Mouse (Mus musculus) ovary, postnatal 10 days (tissue): Measurements from ENCODE around the gene A630001G21Rik.
"Not testable (repeated sequence)": the region's sequence is repeated elsewhere in the genome, so short reads cannot be mapped to it uniquely, and the experiment has no call there.

Experiments used
- DNase-seq: peaks from one replicate; pipeline ENCODE4 v3.0.0; 2022; ENCODE audit warnings: low spot score

The A630001G21Rik gene

DNA sequence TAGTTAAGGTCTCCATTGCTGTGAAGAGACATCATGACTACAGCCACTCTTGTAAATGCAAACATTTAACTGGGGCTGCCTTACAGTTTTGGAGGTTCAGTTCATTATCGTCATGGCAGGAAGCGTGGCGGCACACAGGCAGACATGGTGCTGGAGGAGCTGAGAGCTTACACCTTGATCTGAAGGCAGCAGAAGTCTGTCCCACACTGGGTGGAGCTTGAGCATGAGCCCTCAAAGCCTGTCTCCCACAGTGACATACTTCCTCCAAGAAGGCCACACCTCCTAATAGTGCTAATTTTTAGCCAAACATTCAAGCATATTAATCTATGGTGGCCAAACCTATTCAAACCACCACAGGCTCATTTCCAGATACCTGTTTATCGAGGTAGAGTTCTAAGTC, at the start of gene A630001G21Rik:
TSS of gene A630001G21Rik (minus strand) at position 208 of the 400 bp plus-strand sequence.
- no peak for DNase-seq

DNA sequence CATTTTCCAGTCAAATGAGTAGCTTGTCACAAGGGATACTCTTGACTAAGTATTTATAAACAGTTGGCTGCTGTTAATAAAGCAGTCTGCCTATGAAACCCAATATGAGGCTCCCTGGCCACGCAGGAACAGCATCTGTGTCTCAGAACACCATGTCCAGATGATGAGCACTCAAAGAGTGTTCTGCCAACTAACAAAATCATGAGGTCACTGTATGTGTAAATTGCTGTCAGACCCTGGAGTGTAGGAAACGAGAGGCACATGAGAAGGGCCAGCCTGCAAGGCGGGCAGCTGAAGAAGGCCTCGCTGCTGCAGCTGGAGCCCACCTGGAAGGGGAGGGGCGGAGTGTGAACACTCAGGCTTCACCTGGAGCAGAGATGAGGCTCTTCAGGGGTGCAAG, 48.7 kb upstream of the A630001G21Rik start:
- no peak for DNase-seq

DNA sequence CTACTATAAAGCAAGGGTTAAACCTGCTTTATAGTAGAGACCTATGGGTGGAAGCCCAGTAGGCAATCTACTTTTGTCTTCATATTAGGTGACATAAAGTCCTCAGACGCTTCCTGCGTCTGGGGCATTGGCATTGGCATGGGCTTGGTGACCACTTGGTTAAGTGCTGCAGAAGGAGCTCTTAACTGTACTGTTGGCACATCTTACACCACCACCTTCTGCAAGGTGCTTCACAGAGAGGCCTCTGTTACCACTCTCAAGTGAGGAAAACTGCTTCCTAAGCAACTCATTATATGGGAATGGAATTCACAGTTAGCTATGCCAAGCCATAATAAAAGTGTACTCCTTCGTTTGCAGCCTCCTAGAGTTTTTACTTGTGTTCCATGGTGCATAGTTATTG, 46.5 kb upstream of the A630001G21Rik start:
- no peak for DNase-seq

DNA sequence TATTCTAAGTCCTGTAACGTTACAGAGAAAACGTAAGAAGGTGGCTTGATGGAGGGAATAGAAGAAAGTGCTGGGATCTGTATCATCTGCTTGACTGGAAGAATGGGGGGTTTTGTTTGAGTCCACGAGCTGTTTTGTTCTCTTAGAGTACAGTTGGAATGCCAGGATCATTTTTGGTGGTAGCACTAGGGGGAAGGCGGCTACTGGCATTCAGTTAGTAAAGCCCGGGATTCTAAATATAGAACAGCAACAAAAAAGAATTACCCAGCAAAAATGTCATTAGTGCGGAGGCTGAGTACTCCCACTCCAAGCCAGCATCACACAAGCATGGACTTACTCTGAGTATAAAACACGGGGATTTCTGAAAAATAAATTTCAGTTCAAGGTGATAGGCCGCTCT, 43.8 kb upstream of the A630001G21Rik start:
- DNase-seq = no peak

DNA sequence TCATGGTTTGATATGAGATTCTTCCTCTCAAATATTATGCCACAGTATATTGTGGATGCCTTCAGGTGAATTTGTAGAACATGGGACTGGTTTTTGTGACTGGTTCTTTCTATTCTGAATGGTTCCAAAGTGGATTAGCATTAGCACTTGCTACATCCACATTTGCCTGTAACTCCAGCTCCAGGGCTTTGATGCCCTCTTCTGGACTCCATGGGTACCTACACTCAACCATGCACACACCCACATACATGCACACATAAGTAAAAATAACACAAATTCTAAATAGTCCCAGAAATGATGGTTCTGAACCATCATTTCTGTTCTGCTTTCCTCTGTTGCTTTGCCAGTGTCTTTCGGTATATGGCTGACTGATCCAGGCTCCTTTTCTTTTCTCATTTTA, 41.3 kb upstream of the A630001G21Rik start:
- DNase-seq = no peak

DNA sequence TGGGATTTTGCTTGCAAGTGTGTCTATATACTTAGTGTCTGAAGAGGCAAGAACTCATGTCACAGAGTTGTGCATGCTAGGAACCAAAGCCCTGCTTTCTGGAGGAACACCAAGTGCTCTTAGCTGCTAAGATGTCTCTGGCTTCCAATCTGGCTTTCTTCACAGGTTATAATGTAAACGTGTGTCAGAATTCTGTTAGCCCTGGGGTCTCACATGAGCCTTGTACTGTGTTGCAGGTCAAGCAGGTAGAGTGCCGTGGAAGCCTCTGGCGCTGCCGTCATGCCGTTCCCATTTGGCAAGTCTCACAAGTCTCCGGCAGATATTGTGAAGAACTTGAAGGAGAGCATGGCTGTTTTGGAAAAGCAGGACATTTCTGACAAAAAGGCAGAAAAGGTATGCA, 39.7 kb upstream of the A630001G21Rik start:
- DNase-seq = no peak

DNA sequence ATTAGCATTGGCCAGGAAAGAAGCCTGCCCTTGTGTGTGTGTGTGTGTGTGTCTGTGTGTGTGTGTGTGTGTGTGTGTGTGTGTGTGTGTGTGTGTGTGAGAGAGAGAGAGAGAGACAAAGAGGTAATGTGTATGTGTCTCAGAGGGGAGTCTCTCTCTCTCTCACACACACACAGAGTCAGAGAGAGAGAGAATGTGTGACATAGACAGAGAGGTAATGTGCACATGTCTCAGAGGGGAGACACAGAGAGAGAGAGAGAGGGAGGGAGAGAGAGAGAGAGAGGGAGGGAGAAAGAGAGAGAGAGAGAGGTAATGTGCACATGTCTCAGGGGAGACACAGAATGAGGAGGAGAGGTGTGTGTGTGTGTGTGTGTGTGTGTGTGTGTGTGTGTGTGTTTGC, 35.8 kb upstream of the A630001G21Rik start:
- DNase-seq = not testable (repeated sequence)

DNA sequence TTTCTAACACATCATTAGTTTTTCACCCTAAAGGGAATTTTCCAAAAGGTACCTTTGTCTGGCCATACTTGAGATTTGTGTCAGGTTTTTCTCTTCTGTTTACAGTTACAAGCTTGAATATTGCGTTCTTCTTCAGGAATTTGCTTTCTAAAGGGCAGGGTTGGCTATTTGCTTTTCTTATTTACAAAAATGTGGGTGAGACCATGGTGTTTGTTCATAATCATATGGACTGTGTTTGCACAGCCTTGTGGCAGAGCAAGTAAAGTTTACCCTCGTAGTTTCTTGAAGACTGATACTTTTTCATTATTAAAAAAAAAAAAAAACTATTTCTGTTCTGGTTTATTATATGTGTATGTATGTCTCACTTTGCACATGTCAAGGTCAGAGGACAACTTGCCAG, 32.3 kb upstream of the A630001G21Rik start:
- no peak for DNase-seq

DNA sequence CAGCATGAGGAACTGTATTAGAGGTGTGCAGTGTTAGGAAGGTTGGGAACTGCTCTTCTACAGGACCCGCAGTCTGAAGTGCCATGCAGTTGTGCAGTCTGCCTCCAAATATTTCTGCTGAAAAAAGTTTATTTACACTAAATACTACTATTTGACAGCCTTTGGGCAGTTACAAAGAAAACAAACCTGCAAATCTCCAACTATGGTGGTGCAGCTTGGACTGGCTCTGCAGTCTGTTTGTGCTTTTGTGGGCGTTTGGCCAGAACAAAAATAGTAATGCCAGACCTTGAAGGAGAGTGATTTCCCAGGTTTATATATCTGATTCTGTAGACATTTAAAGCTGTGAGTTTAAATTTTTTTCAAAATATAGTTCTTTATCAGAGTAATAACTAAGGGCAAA, 31.9 kb upstream of the A630001G21Rik start:
- DNase-seq = no peak

DNA sequence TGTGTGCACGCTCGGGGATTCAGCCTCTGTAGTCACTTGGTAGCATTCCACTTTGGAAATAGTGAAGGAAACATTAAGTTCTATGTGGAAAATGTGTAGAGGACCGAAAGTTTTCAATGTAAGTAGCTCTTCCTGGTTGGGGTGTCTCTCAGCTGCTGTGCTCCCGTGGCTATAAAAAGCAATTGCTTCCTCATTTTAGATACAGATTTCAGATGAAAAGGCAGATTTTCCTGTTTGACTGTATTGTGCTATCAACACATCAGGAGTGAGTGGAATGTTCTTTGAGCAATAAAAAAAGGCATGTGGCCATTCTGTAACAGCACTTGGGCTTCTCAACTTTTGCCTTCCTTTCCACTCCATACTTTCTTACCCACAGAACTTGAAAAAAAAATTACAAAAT, 30.8 kb upstream of the A630001G21Rik start:
- no peak for DNase-seq

DNA sequence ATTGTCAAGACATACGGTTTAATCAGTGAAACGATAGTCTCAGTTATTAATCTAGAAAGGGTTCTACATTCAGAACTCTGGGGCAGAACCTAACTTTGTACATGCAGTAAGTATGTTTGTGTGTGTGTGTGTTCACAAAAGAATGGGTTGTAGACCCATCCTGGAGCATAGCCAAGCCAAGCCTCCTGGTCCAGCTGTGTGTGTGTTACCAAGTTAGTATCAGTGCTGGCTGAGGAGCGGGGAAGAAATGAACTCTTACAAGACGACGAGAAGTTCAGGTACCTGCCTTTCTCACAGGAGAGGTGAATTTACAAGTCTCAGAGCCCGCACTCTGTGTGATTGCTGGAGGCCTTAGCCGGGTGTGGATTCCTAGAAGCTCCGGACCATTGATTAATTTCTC, 26.1 kb upstream of the A630001G21Rik start:
- no peak for DNase-seq

DNA sequence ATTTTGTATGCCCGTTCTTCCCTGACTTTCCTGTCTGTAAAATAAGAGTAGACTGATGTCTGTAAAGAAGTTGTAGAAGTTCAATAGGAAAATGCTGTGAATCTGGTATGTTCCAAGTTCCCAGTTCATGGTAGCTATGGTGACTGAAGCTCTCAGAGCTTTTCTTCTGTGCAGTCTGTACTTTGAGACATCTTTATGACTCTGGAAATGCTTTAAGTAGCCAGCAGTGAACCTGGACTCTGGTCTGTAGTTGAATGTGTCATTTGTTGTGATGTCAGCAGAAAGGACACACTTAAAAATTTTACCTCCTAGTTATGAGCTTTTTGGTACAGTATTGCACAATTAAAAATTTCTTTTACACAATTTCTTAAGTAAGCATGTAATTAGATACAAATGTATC, 24.1 kb upstream of the A630001G21Rik start:
- no peak for DNase-seq

DNA sequence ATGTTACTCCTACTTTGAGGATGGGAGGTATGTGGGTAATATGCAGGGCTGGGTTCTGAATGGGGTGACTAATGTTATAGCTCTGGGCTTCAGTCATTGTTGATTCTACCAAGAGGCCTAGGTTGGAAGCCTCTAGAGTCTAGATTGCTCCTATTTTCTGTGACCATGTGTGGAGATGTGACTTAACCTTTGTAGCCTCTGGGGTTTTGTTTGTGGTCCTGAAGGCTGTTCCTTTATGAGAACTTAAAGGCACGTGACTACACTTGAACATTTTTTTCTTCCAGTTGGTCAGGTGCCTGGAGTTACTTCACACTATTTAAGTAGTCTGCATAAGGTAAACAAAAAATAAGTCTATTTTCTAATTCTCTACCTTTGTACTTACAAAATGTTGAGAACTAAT, 21.3 kb upstream of the A630001G21Rik start:
- no peak for DNase-seq

DNA sequence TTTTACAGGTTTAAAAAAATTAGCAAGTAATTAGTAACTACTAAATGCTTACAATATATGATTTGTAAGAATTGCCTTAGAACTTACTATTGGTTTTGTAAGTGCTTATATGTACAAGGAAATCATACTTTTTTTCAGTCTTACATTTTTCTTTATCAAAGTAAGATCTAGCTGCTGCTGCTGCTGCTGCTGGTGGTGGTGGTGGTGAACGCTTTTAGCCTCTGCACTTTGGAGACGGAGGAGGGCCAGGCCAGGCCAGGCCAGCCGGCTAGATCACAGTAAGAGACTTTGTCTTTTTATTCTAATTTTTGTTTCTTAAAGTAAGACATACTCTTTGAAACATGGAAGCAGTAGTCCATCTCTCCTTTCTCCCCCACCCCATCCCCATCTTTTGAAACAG, 16.8 kb upstream of the A630001G21Rik start:
- DNase-seq = no peak

DNA sequence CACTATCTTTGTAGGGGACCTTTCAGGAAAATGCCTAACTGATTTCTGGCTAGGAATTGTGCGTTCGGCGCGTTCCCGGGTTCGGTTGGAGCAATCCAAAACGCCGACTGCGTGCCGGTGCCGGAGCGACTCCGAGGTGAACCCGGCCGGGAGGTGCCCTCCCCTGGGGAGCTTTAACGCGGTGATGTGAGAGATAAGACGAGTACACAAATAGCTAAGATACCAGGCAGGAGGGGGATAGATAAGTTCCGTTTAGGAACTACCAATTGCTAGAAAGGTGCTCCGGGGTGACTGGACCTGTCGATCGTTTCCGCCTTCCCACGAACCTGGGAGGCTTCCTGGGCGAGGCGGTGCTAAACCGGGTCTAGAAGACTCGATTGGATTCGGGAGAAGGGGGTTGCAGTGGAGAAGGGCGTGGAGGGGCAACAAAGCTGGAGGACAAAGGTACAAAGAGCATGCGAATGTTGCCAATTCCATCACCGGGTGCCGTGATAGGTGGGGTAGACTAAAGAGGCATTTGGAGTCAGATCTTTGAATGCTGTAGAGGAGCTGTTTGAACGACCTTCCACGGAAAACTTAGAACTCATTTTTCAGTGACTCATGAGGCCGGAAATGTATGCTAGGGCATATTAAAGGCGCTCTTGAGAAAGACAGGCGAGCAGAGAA, 15.8 kb upstream of the A630001G21Rik start:
- no peak for DNase-seq

DNA sequence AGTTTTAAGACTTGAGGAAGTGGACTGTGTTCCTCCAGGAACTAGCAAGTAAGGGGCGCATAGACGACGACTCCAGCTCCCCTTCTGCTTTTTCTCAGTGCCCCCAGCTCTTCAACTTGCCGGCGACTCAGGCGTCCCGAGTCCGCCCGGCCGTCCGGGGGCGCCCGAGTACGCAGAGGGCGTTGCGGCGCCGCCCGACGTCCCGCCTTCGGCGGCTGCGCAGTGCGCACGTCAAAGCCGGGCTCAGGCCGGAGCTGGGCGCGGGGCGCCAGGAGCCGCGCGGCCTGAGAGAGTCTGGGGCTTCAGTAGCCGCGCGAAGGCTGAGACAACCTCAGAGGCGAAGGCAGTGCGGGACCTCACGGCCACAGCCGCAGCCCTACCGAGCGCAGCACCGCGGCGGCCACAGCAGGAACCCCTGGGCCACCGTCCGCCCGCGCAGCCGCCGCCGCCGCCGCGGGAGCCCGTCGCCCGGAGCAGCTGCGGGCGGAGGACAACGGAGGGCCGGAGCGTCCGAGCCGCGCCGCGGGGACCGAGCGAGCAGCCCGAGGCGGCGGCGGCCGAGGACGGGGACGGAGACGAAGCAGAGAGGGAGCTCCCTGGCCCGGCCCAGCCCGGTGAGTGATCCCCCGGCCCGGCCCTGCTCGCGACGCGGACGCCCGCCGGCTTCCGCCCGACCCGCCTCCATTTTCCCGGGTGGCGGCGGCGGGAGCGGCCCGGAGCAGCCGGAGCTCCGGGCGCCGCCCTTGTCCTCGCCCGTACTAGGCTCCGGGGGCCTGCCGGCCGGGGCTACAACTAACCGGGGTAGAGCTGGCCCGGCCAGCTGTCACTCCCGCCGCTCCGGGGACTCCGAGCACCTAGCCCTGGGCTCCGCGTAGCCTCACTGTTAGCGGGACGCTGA, 15.0 kb upstream of the A630001G21Rik start, which contains the start of gene Cab39:
TSS of gene Cab39 (plus strand) at position 234 of the 898 bp plus-strand sequence.
- DNase-seq = peak; percentile 75

DNA sequence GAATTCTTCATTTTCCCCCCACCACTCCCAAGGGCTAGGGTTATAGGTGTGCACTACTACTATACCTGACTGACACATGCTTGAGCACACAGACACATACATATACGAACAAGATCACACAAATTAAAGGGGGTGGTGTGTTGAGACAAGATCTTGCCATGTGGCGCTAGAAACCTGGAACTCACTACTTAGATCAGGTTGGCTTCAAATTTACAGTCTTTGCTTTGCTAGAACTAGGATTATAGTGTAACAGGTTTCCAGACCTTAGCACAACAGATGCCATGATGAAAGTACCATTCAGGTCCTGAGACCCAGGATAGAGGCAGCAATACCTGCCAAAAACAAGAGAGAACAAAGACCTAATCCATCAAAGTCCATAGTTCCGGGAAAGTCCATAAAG, 13.0 kb upstream of the A630001G21Rik start:
- DNase-seq = no peak

DNA sequence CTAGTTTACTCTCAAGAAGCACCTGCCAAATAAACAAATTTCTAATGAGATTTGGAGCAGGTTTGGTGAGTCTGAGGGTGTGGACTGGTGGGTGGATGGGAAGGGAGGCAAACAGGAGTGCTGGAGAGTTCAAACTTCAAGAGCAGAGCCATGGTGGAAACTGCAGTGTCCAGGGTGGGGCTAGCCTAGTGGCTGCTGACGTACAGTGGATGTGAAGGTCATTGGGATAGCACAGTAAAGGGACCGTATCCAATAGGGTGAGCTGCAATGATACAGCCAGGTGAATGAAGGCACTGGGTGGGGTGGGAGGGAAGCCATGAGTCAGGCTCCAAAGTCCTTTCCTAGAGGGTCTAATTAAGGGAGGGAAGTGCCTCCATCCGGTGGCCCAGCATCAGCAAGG, 12.1 kb upstream of the A630001G21Rik start:
- no peak for DNase-seq

DNA sequence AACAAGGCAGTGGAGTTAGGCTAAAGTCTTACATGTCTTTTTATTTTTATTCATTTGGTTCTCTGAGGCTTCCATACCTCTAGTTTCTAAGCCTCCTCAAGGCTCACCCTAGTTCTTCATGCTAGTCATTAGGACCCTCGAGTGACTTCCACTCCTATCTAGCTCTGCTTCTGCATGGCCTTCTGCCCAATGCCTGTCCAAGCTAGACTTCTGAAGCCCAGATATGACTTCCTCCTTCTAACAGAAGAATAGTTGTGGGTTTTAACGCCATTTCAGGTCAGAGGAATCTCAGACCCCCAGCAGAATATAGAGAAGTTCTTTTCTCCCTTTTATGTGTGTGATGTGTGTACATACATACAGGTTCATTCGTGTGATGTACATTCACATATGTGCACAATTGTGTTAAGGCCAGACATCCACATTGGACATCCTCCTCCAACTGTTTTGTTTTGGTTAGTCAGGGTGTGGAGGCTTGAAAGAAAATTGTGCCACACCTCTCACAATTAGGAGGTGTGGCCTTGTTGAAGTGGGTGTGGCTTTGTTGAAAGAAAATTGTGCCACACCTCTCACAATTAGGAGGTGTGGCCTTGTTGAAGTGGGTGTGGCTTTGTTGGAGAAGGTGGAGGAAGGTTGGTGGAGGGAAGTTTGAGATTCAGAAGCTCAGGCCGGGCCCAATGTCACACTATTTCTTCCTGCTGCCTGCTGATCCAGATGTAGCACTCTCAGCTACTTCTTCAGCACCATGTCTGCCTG, 1.2 kb upstream of the A630001G21Rik start:
- no peak for DNase-seq

DNA sequence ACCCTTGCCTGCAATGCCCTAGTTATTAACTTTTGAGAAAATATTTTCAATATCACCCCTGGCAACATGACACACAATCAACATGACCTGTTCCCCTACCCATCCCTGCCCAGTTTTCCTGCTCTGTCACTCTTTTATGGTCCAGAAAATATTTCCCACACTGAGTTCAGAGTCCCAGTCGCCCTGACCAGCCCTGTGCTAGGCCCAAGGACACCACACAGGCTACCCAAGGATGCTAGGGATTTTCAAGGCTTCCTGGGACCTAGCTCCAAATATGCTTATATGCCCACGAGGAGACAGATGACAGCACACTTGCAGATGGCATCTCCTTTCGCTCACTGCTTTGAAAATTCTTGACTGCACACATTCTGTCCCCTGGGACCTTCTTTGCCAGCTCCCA, 569 bp upstream of the A630001G21Rik start:
- DNase-seq = no peak

DNA sequence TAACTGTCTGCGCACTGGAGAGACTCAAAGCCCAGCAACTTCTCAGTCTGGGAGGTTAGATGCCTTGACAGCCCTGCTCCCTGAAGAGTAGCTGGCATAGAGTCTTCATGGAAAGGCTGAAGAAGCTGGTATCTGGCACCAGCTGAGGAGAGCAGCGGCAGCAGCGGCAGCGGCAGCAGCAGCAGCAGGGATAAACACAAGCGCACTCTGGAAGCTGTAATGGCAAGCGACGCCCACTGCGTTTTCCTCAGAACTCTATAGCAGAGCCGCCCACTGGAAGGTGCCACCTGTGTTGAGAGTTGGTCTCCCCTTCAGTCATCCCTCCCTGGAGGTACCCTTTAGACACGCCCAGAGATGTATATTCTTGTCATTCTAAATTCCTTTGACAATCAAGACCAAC, 2.3 kb downstream of the A630001G21Rik start:
- no peak for DNase-seq

DNA sequence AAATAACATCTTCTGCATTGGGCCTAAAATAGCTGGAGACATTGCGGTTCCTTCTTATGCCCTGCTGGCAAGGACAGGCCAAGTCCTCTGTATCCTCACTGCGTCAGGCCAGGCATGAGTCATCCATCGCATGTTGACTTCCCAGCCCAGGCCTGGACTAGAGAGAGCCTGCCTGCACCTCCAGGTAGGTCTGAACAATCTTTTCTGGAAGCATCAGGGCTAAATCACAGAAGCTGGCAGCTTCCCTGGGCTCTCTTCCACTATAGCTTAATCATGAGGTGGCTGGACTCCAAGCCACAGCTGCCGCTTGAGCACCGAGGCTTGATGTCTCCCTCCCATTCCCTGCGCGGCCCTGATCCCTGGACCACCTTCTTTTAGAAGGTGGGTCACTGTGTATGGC, 3.3 kb downstream of the A630001G21Rik start:
- DNase-seq = no peak

DNA sequence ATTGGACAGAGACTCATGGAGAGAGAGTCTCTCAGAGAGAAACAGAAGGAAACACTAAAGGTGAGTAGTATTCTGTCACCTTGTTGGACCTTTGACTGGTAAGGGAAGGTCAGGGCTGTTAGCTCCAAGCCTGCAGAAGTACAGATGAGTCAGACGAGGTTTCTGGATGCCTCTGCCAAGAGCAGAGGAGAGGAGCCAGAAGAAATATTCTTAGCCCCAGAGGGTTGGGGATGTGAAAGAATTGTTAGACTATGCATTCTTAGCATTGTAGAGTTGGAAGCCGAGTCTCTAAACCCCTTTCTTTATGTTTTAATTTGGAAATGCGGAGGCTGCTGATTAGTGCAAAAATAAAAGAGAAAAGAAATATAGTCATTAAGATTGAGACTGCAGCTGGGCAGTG, 6.5 kb downstream of the A630001G21Rik start:
- no peak for DNase-seq
